Mouse (Mus musculus) 3T3-L1 (cell line): ENCODE measurements around the gene Cep89.

ENCODE experiments used
- DNase-seq: peaks from one replicate; pipeline ENCODE4 v3.0.0-alpha.2; 2015; ENCODE audit warnings: low read depth, low spot score

Gene Cep89

GRCm38 (mm10) chr7:35485126-35485525 is 88.3 kb downstream of the Cep89 start:
- DNase-seq, result no peak

GRCm38 (mm10) chr7:35486553-35486952 is 89.7 kb downstream of the Cep89 start:
- DNase-seq, result no peak
